Mouse (Mus musculus): Measurements from ENCODE around the gene Slit3. TPM values are rescaled to one million over a fixed set of nuclear protein-coding genes. Genes with fewer than 3 reads are reported as not detected.

Gene Slit3
- total RNA-seq, 2 experiments from 2014 or later = not detected

GRCm38 (mm10) chr11:35179305-35179704, 58.3 kb downstream of the Slit3 start:
- ATAC-seq (replicated peaks; ENCODE audit: low FRiP score, poor library complexity, severe bottlenecking) = no peak

DNA sequence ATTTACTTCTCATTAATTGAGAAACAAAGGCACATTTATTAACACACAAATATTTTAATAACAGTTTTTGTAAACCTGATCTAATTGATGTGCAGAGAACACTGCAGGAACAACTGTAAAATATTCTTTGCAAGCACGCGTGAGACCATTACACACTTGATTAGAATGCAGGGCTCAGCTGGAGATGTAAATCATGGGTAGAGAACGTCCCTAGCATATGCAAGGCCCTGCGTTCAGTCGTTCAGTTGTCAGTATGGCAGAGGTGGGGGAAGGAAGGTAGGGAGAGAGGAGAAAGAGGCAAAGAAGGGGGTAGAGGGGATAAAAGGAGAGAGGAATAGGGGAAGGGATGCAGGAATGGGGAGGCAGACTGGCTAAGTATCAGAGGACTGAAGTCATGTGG, 61.9 kb downstream of the Slit3 start:
- no peak for ATAC-seq (replicated peaks; ENCODE audit: low FRiP score, poor library complexity, severe bottlenecking)

DNA sequence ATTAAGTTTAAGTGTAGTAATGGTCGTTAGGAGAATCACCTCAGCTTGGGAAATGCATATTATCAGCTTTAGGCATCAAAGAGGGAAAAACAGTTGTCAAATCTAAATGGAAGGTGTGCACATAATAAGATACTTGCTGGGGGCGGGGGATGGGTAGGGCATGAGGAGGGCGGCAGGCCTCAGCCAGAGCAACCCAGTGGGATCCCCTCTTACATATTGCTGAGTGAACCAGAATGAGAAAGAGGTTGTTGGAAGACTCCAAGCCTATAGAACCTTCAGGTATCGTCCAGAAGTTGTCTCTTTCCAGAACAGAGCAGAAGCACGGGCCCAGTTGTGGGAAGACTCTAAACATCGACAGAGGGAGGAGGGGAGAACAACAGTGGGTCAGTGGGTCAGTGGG, 73.8 kb downstream of the Slit3 start:
- ATAC-seq (replicated peaks; ENCODE audit: low FRiP score, poor library complexity, severe bottlenecking) = no peak

GRCm38 (mm10) chr11:35196777-35197176, 75.8 kb downstream of the Slit3 start:
- no peak for ATAC-seq (replicated peaks; ENCODE audit: low FRiP score, poor library complexity, severe bottlenecking)

- no peak for ATAC-seq (replicated peaks; ENCODE audit: low FRiP score, poor library complexity, severe bottlenecking)
These were observed 77.6 kb downstream of the Slit3 start for GRCm38 (mm10) chr11:35198537-35199088.

- ATAC-seq (replicated peaks; ENCODE audit: low FRiP score, poor library complexity, severe bottlenecking) = no peak
These were observed 81.3 kb downstream of the Slit3 start for GRCm38 (mm10) chr11:35202332-35202731.

- ATAC-seq (replicated peaks; ENCODE audit: low FRiP score, poor library complexity, severe bottlenecking) = no peak
These were observed 82.6 kb downstream of the Slit3 start for GRCm38 (mm10) chr11:35203673-35204072.

- ATAC-seq (replicated peaks; ENCODE audit: low FRiP score, poor library complexity, severe bottlenecking) = no peak
These were observed 83.1 kb downstream of the Slit3 start for GRCm38 (mm10) chr11:35204084-35204483.

DNA sequence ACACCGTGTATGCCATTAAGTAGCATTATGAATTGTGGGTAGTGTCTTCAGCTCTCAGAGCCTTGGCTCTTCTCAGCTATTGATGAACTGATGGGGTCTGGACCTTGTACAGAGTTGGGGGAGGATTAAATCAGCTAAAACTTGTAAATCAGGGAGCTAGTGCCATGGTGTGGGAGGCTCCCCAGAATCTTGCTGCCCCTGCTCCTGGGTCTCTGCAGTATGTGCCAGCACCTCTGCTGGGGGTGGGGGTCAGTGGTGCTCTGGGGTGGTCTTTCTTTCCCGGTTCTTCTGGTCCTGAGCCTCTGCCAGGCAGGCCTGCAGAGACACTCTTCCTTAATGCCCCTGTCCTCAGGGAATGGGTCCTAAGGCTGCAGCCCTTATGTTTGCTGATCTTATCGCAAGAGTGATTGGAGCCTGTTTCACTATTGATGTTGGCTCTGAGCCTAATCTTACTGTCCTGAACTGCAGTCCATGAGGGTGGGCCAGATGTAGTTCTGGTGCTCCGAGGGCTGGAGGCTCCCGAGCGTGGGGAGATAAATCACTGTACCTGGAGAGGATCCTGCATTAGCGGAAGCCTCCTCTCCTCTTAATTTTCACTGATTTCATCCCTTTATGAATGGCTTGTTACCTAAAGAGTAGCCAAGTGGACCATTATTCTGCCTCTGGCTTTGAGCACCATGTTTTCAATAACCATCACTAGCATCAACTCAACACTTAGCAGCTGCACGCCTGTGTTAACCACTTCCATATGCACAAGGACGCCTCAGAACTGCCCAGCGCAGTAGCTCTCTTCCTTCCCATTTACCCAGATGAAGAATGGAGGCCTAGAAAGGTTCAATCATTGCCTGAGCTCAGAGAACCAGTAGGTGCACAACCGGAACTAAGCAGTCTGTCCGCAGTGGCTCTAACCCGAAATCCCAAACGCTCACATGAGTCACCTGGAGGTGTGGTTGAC, 90.0 kb downstream of the Slit3 start:
- no peak for ATAC-seq (replicated peaks; ENCODE audit: low FRiP score, poor library complexity, severe bottlenecking)

GRCm38 (mm10) chr11:35224025-35224424, 103.0 kb downstream of the Slit3 start:
- ATAC-seq (replicated peaks; ENCODE audit: low FRiP score, poor library complexity, severe bottlenecking) = no peak

DNA sequence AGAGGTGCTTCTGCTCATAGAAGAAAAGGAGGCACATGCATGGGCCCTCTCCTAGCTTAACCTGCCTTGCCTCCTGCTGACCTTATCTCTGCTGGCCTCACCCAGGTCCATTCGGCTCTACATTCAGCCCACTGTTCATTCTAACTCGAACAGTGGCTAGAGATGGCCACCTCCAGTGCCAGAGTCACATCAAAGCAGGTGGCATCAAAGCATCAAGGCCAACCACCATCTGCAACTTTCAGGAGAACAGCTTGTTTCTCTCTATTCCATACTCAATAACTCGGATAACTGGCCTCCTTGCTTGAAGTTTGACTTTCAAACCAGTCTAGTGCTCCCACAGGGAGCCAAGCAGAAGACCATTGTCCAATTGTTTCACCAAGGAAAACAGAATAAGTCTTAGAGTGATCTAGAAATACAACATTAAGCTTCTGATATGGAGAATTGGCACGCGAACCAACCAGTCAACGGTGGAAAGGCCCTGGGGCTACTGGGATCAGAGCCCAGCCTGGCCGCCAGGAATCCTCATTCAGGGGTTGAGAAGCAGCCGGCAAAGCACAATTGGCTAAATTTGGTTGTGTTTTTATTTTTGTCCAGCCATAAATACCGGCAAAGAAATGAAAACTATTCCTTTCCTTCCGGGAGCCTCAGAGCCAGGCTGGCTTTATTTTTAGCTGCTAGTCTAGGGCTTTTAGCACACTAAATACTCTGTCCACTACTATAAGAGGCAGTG, 110.5 kb downstream of the Slit3 start:
- no peak for ATAC-seq (replicated peaks; ENCODE audit: low FRiP score, poor library complexity, severe bottlenecking)

DNA sequence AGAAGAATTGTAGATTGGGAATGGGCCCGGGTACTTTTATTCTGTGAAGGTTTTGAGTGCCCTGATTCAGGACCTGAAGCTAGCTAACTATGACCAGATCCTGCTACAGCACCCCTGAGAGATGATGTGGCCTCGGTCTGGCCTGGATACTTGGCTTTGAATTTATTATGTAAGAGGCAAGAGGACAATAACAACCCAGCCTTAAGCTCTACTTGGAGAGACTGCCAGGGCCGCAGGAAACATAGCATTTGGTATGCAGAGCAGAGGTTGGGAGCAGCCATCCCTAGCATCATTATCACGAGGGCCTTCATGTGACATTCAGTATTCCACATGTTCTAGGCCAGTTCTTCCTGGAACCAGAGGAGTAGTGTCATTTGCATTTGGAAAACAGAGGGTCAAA, 111.3 kb downstream of the Slit3 start:
- ATAC-seq (replicated peaks; ENCODE audit: low FRiP score, poor library complexity, severe bottlenecking) = no peak

DNA sequence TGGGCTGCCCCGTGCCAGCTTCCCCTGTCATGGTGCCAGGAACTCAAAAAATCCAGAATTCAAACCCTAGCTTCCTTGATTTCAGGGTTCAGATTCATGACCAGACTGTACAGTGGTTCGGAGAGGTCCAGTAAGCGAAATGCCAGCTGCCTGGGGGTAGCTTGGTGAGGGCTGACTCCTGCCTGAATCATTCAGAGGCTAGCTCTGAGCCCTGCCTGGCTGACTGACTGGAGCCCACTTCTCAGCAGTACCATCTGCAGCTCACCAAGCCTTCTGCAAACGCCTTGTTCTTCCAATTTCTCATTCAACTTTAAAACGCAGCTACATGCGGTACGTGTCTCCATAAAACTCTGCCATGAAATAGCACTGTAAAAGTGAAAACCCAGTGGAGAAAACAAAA, 120.4 kb downstream of the Slit3 start:
- no peak for ATAC-seq (replicated peaks; ENCODE audit: low FRiP score, poor library complexity, severe bottlenecking)

- no peak for ATAC-seq (replicated peaks; ENCODE audit: low FRiP score, poor library complexity, severe bottlenecking)
These were observed 122.6 kb downstream of the Slit3 start for GRCm38 (mm10) chr11:35243597-35243996.

GRCm38 (mm10) chr11:35244526-35244925, 123.5 kb downstream of the Slit3 start:
- ATAC-seq (replicated peaks; ENCODE audit: low FRiP score, poor library complexity, severe bottlenecking) = no peak

- no peak for ATAC-seq (replicated peaks; ENCODE audit: low FRiP score, poor library complexity, severe bottlenecking)
These were observed 125.6 kb downstream of the Slit3 start for GRCm38 (mm10) chr11:35246623-35247022.

- no peak for ATAC-seq (replicated peaks; ENCODE audit: low FRiP score, poor library complexity, severe bottlenecking)
These were observed 127.1 kb downstream of the Slit3 start for GRCm38 (mm10) chr11:35248088-35248487.

GRCm38 (mm10) chr11:35250871-35251418, 129.9 kb downstream of the Slit3 start:
- no peak for ATAC-seq (replicated peaks; ENCODE audit: low FRiP score, poor library complexity, severe bottlenecking)

GRCm38 (mm10) chr11:35251910-35252309, 130.9 kb downstream of the Slit3 start:
- ATAC-seq (replicated peaks; ENCODE audit: low FRiP score, poor library complexity, severe bottlenecking) = no peak

DNA sequence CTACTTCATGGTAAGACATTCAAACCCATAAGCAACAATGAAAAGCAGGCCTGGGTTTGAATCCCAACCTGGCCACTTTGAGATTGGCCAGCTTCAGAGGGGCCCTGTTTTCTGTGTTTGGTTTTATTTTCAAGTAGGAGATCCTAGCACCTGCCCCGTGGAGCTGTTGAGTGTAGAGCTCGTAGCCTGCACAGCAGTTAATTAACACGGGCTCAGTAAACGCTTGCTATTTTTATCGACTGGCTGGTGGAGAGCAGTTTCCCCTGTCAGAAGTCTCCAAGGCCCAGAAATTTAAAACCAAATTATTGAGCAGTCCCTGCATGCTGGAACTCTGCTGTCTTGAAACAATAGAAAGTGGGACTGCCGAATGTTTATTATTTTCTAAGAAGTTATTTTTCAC, 136.3 kb downstream of the Slit3 start:
- ATAC-seq (replicated peaks; ENCODE audit: low FRiP score, poor library complexity, severe bottlenecking) = no peak

All from erythroblast, adult 5-6 weeks (primary cell).